Mouse (Mus musculus) WW6 (cell line): Measurements from ENCODE around the gene Kbtbd4.
A peak's percentile ranks its signal among the peaks of the same experiment; 100 is the strongest.

ENCODE experiments used
- DNase-seq: peaks from one replicate; pipeline ENCODE4 v3.0.0-alpha.2; 2013; ENCODE audit warnings: low read depth, low spot score

Gene Kbtbd4

GRCm38 (mm10) chr2:90904856-90905224 lies 300 bp downstream of the Kbtbd4 start:
- DNase-seq, result no peak

DNA sequence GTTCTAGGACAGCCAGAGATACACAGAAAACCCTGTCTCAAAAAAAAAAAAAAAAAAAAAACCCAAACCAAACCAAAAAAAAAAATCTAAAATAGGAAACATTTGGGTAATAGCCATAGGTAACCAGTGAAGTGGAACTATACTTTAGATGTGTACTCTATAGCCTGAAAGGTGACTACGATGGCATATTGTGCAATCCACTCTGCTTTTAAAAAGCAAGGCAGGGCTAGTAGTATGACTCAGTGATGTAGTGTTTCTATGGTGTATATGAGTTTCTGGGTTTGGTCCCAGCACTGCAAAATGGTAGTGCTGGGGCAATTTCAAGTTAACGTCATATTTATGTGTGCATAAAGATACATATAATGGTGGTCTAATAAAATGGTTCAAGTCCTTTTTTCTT lies 2.2 kb downstream of the Kbtbd4 start:
- DNase-seq, result no peak

DNA sequence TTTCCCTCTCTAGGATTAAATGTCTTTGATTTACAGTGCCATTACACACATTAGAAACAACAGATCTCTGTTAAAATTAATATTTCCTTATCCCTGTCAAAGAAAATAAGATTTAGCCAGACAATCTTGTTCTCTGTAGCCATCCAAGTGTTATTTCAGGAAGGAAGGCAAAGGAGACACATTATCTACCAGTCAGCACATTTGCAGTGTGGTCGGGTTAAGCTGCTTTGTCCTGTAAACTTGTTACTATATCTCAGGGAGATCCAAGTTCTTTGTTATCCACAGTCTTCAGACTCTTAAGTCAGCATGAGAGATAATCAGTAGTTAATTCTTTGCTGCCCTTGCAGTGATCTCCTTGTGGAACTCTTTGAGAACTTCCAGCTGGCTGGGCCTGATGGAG lies 6.3 kb downstream of the Kbtbd4 start:
- no peak for DNase-seq

DNA sequence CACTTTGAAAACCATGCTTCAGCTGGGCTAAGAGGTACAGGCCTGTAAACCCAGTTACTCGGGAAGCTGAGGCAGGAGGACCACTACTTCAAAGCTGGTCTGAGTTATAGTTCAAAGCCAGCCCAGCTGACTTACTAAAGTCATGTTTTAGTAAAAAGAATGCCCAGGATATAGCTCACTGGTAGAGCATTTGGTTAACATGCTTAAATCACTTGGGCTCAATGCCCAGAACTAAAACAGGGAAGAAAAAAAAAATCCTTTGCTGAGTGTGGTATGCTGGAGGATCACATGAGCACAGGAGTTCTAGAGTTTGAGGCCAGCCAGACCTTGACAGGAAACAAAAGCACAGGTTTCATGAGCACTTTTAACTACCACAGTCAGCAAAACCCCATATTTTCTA lies 7.1 kb downstream of the Kbtbd4 start:
- no peak for DNase-seq

GRCm38 (mm10) chr2:90913671-90914070 lies 9.1 kb downstream of the Kbtbd4 start:
- no peak for DNase-seq

- no peak for DNase-seq
These were observed 11.0 kb downstream of the Kbtbd4 start for GRCm38 (mm10) chr2:90915516-90915915.

DNA sequence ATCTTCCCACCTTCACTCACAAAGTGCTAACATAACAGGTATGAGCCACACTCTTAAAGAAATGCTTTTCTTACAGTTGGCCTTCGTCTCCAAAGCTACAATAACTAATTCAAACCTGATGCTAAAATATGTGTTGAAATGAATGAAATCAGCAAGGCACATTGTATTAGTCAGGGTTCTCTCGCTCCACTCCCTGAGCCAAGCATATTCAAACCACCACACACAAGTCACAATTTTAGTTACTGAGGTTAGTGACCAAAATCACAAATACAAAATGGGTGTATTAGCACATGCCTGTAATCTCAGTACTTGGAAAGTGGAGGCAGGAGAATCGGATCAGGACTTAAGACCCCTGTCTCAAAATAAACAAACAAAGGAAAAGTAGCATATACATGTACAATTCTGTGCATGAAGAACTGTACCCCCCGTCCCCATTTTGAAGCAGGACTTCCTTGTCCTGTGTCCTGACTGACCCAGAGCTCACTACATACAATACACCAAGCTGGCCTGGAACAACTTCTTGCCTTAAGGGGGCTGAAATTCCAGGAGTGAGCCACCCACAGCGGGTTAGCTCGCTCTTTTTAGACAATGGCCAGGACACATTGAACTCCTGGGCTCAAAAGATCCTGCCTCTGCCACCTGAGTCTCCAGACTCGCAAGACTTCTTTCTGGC lies 12.2 kb downstream of the Kbtbd4 start:
- no peak for DNase-seq

- DNase-seq, result no peak
These were observed 12.9 kb downstream of the Kbtbd4 start for GRCm38 (mm10) chr2:90917233-90917998.

GRCm38 (mm10) chr2:90917999-90918698 lies 13.6 kb downstream of the Kbtbd4 start:
- no peak for DNase-seq

- no peak for DNase-seq
These were observed 16.6 kb downstream of the Kbtbd4 start for GRCm38 (mm10) chr2:90921178-90921577.

DNA sequence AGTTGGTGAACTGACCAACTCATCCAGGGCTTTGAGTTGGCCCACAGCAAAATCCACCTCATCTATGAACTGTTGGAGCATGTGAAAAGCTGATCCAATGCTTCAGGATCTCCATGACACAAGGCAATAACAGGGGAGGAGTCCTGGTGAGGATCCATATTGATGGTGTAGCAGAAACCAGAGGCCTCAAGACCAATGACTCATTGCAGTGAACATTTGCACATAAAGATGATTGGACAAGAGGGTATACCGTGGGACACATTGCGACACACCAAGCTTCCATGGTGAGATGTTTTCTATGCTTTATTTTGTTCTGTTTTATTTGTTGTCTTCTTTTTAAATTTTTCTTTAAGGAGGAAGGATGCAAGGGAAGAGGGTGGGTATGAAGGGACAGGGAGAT lies 18.1 kb downstream of the Kbtbd4 start:
- DNase-seq, result no peak

DNA sequence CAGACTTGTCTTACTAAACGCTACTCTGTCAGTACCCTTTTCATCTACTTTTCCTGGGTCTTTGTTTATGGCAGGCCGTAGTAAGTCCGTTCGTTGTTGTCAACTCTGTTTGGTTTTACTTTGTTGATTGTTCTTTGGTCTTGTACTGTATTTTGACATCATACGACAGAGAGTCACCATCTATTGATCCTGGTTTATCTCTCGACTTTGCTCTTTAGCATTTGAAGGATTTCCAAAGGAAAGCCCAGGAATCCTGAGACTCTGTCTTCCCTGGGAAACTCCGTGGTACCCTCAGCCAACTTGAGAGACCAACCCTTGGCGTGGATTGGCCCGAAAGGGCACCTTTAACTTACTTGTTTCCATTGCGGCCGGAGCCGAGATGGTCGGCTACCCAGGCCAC lies 24.0 kb downstream of the Kbtbd4 start:
- DNase-seq, result no peak

DNA sequence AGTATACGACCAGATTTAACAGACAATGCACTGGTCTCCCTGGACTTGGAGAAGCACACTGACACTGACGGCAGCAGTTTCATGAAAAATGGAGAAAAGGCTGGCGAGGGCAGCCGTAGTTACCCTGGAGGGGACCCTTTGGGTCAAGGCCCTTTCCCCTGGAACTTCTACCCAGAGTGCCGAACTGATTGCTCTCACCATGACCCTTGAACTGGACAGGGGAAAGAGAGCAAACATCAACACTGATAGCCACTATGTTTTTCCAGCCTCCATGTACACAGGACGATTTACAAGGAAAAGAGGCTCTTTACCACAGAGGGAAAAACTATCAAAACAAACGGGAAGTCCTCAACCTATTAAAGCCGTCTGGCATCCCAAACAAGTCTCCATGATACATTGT lies 27.3 kb downstream of the Kbtbd4 start:
- DNase-seq, result no peak

DNA sequence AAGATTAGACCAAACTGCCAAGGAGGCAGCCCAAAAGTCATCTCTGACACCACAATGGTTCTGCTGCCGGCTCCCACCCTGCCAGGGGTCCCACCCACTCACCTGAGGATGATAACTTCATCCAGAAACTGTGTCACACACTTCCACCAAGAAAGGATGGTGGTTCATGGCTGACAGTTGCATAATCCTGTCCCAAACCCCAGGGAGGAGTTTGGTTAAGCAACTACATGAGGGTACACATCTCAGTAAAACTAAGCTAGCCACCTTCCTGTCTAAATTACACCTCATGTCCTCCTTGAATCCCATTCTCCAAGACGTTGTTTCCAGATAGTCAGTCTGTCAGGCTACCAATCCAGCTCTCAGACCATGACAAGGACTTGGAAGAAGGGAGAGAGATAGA lies 27.7 kb downstream of the Kbtbd4 start:
- no peak for DNase-seq

- no peak for DNase-seq
These were observed 33.8 kb downstream of the Kbtbd4 start for GRCm38 (mm10) chr2:90938362-90938761.

GRCm38 (mm10) chr2:90939750-90940149 lies 35.2 kb downstream of the Kbtbd4 start:
- no peak for DNase-seq

DNA sequence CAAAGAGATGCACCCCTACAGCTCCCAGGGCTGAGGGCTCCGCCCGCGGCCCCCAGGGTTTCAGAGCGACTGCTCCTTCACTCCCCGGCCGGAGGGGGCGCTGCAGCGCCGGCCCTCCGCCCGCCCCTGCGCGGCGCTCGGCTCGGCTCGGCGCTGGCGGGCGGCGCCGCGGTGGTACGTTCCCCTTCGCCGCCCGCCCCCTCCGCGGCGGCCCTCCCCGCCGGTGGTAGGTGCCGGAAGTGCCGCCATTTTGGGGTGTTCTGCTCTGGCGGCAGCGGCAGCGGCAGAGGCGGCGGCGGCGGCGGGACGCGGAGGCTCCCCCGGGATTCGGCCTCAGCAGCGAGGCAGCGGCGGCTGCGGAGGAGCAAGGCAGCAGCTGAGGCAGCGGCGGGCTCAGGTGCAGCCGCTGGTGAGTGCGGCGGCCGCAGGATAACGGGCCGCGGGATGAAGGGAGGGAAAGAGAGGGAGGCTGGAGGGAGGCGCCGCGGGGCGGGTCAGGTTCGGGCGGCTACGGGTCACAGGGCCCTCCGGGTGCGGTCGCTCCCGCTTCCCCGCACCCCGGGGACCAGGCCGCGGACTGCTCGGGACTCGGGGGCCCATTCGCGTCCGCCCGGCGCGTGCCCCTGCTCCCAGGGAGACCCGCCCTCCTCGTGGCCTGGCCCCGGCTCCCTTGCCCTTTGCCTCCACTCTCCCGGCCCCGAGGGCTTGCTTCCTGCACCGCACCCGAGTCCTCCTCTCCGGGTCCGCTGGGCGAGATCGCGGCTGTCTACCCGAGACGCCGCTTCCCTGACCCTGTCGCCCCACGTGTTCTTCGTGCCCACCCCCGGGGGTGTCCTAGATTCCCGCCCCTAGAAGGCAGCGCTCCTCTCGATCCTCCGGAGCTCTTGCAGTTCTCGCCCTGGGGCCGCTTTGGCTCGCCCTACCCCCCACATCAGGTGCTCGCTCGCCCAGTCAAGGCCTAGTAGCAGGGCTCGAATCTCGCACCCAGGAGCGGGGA lies 36.0 kb downstream of the Kbtbd4 start, which contains the start of gene Celf1:
Gene Celf1 (plus strand): TSS at position 150 of the 997 bp plus-strand sequence.
- peak; percentile 42 for DNase-seq

- DNase-seq, result no peak
These were observed 37.2 kb downstream of the Kbtbd4 start for GRCm38 (mm10) chr2:90941744-90942143.

DNA sequence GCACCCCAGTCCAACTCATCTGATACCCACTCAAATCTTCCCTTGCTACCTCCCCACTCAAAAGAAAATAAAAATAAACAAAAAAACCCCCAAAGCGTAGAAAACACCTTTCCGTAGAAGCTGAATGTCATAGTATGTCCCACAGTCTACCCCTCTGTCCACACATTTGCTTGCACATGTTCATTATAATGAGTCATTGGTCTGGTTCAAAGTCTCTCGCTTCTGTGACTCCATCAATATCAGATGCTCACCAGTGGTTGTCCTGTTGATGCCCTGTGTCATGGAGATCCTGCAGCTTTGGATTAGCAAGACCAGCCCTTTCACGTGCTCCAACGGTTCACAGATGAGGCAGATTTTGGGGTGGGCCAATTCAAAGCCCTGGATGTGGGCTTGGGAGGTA lies 45.6 kb downstream of the Kbtbd4 start:
- no peak for DNase-seq

GRCm38 (mm10) chr2:90950582-90951194 lies 46.1 kb downstream of the Kbtbd4 start:
- DNase-seq, result no peak

GRCm38 (mm10) chr2:90953461-90953860 lies 48.9 kb downstream of the Kbtbd4 start:
- no peak for DNase-seq
